Mouse (Mus musculus): ENCODE measurements around the gene Vipr1. TPM values are rescaled to one million over a fixed set of nuclear protein-coding genes. Genes with fewer than 3 reads are reported as not detected.

The Vipr1 gene
- polyA plus RNA-seq (2014; fragmentation: Illumina TruSeq; extraction: RNeasy Lipid Tissue Mini Kit (QIAGEN cat#74804)) = 0.20 TPM

GRCm38 (mm10) chr9:121642401-121643181 lies at the start of gene Vipr1:
Vipr1 (plus strand) TSS chr9:121642716.

GRCm38 (mm10) chr9:121642001-121642400 lies 515 bp upstream of the Vipr1 start, which contains the start of gene Lyzl4:
Lyzl4 (minus strand) TSS chr9:121642096.

GRCm38 (mm10) chr9:121704646-121705625 lies 62.4 kb downstream of the Vipr1 start, which contains the start of gene Sec22c:
Sec22c (minus strand) TSS chr9:121705490.

GRCm38 (mm10) chr9:121709898-121710583 lies 67.5 kb downstream of the Vipr1 start, which contains the start of gene Ss18l2:
Ss18l2 (plus strand) TSS chr9:121710329.

GRCm38 (mm10) chr9:121718792-121719318 lies 76.3 kb downstream of the Vipr1 start, which contains the start of gene Nktr:
Nktr (plus strand) TSS chr9:121719169.

Other genes with a start within 250 kb of the Vipr1 start
- gene Cck, start 147.0 kb upstream of the Vipr1 start, polyA plus RNA-seq (2014; fragmentation: Illumina TruSeq; extraction: RNeasy Lipid Tissue Mini Kit (QIAGEN cat#74804)) = not detected
- gene Lyzl4, start 620 bp upstream of the Vipr1 start, polyA plus RNA-seq (2014; fragmentation: Illumina TruSeq; extraction: RNeasy Lipid Tissue Mini Kit (QIAGEN cat#74804)) = not detected
- gene Sec22c, start 62.8 kb downstream of the Vipr1 start, polyA plus RNA-seq (2014; fragmentation: Illumina TruSeq; extraction: RNeasy Lipid Tissue Mini Kit (QIAGEN cat#74804)) = 10.4 TPM
- gene Ss18l2, start 67.6 kb downstream of the Vipr1 start, polyA plus RNA-seq (2014; fragmentation: Illumina TruSeq; extraction: RNeasy Lipid Tissue Mini Kit (QIAGEN cat#74804)) = 18.5 TPM
- 128 TPM for gene Nktr, start 76.5 kb downstream of the Vipr1 start, polyA plus RNA-seq (2014; fragmentation: Illumina TruSeq; extraction: RNeasy Lipid Tissue Mini Kit (QIAGEN cat#74804))
- gene Zfp651, start 116.6 kb downstream of the Vipr1 start, polyA plus RNA-seq (2014; fragmentation: Illumina TruSeq; extraction: RNeasy Lipid Tissue Mini Kit (QIAGEN cat#74804)) = 0.60 TPM
- not detected for gene Klhl40, start 134.9 kb downstream of the Vipr1 start, polyA plus RNA-seq (2014; fragmentation: Illumina TruSeq; extraction: RNeasy Lipid Tissue Mini Kit (QIAGEN cat#74804))
- not detected for gene Hhatl, start 149.8 kb downstream of the Vipr1 start, polyA plus RNA-seq (2014; fragmentation: Illumina TruSeq; extraction: RNeasy Lipid Tissue Mini Kit (QIAGEN cat#74804))
- gene Ccdc13, start 196.7 kb downstream of the Vipr1 start, polyA plus RNA-seq (2014; fragmentation: Illumina TruSeq; extraction: RNeasy Lipid Tissue Mini Kit (QIAGEN cat#74804)) = not detected
- 21.6 TPM for gene Higd1a, start 215.6 kb downstream of the Vipr1 start, polyA plus RNA-seq (2014; fragmentation: Illumina TruSeq; extraction: RNeasy Lipid Tissue Mini Kit (QIAGEN cat#74804))

Data from ovary, adult 10 weeks (tissue).